ENCODE assay signal across 15 mouse cellular contexts in genomic region chr4:85260687-85261658, GRCm38 (mm10). TPM values are rescaled to one million over a fixed set of nuclear protein-coding genes. Genes with fewer than 3 reads are reported as not detected.
DNase-seq lines count a peak whose midpoint lies in the region; ATAC-seq lines count a peak whose summit lies in the region.
"Had no signal": no experiment of that assay in that cellular context is flagged by ENCODE, and none has a peak within 500 bp of the region (broad histone marks: within the 10 kb centered on the region; RNA-seq: fewer than 3 reads in every experiment).

No protein-coding gene starts in this region.

- H3K9me3 ChIP-seq in hindbrain, embryonic 14.5 days (ENCODE audit: control insufficient read depth, low read length), result no peaks in the 10 kb centered on the region
- no peaks in the 10 kb centered on the region for H3K9me3 ChIP-seq in hindbrain, embryonic 11.5 days (ENCODE audit: control insufficient read depth, low read length)
- H3K9me3 ChIP-seq: heart, embryonic 10.5 days; limb, embryonic 13.5 days had no signal

- no peaks in the 10 kb centered on the region for H3K4me1 ChIP-seq in hindbrain, embryonic 14.5 days (replicated peaks; ENCODE audit: control insufficient read depth, insufficient read depth, low read length)
- H3K4me1 ChIP-seq in hindbrain, embryonic 11.5 days (replicated peaks; ENCODE audit: control insufficient read depth, insufficient read depth, low read length), result no peaks in the 10 kb centered on the region
- H3K4me1 ChIP-seq: heart, embryonic 10.5 days; limb, embryonic 13.5 days had no signal

- no peaks in the 10 kb centered on the region for H3K36me3 ChIP-seq in hindbrain, embryonic 14.5 days (replicated peaks; ENCODE audit: control insufficient read depth, insufficient read depth)
- no peaks in the 10 kb centered on the region for H3K36me3 ChIP-seq in hindbrain, embryonic 11.5 days (ENCODE audit: control insufficient read depth, insufficient read depth, low read length)
- H3K36me3 ChIP-seq: heart, embryonic 10.5 days; limb, embryonic 13.5 days had no signal

- H3K27me3 ChIP-seq in hindbrain, embryonic 14.5 days (ENCODE audit: control insufficient read depth, insufficient read depth, low read length), result no peaks in the 10 kb centered on the region
- no peaks in the 10 kb centered on the region for H3K27me3 ChIP-seq in hindbrain, embryonic 11.5 days (ENCODE audit: control insufficient read depth, insufficient read depth, low read length)
- H3K27me3 ChIP-seq: limb, embryonic 13.5 days; Patski had no signal

- no peak overlapping the region for H3K9ac ChIP-seq in hindbrain, embryonic 14.5 days
- no peak overlapping the region for H3K9ac ChIP-seq in hindbrain, embryonic 11.5 days (ENCODE audit: low read depth, low read length)
- H3K9ac ChIP-seq: limb, embryonic 13.5 days had no signal

- no peak overlapping the region for H3K4me3 ChIP-seq in hindbrain, embryonic 14.5 days (replicated peaks; ENCODE audit: low read length)
- no peak overlapping the region for H3K4me3 ChIP-seq in hindbrain, embryonic 11.5 days (ENCODE audit: low read depth, low read length)
- H3K4me3 ChIP-seq: heart, embryonic 10.5 days; limb, embryonic 13.5 days had no signal

- ATAC-seq in hindbrain, embryonic 14.5 days (ENCODE audit: low FRiP score), result no peak
- no peak for ATAC-seq in hindbrain, embryonic 11.5 days (ENCODE audit: low FRiP score)
- ATAC-seq: lung, postnatal 0 days; Patski had no signal

- 65% methylated on average over 12 of the region's 12 CpGs for WGBS in hindbrain, embryonic 14.5 days
- WGBS in hindbrain, embryonic 11.5 days, result 90% methylated on average over 12 of the region's 12 CpGs

- no peak overlapping the region for H3K4me2 ChIP-seq in hindbrain, embryonic 14.5 days (replicated peaks)
- H3K4me2 ChIP-seq in hindbrain, embryonic 11.5 days (replicated peaks; ENCODE audit: low read depth, low read length), result no peak overlapping the region
- H3K4me2 ChIP-seq: limb, embryonic 13.5 days had no signal

- DNase-seq in hindbrain, embryonic 14.5 days (ENCODE audit: low spot score), result no peak
- no peak for DNase-seq in hindbrain, embryonic 11.5 days (ENCODE audit: low spot score)
- DNase-seq in cerebellum, postnatal 36 days, result peak; percentile 78 to 85
- DNase-seq in layer of hippocampus, postnatal 10 days (ENCODE audit: low spot score in 2 of 2), result peak; percentile 57 to 69
- peak; percentile 59 for DNase-seq in right cerebral cortex, postnatal 14 days
- DNase-seq in natural killer cell, adult 2 months (ENCODE audit: low spot score in 2 of 2), result no peak
- DNase-seq in adrenal gland, postnatal 4 days (ENCODE audit: low spot score in 2 of 2), result no peak
- no peak for DNase-seq in kidney, adult 11 months
- DNase-seq: kidney, adult 8-10 months had no signal

- H3K27ac ChIP-seq in hindbrain, embryonic 14.5 days, result peak overlapping the region; percentile 59
- no peak overlapping the region for H3K27ac ChIP-seq in hindbrain, embryonic 11.5 days (ENCODE audit: low read depth, low read length)
- H3K27ac ChIP-seq: heart, embryonic 10.5 days; limb, embryonic 13.5 days had no signal

RNA-seq across cellular contexts. Expression of gene Sh3gl2, which starts 56.0 kb away (rescaled TPM):
- polyA plus RNA-seq in hindbrain, embryonic 14.5 days (2014; fragmentation: Nextera tagmentation; extraction: Ambion mirVana), result 97.4 and 119 TPM in 2 replicates
- 12.9 and 15.1 TPM in 2 replicates for polyA plus RNA-seq in hindbrain, embryonic 11.5 days (2014; fragmentation: Nextera tagmentation; extraction: Ambion mirVana)
- total RNA-seq in layer of hippocampus, postnatal 10 days (2021), result 100 to 1,000 TPM; 228 to 252 TPM
- 10 to 100 TPM; 13.0 to 16.5 TPM for total RNA-seq in adrenal gland, postnatal 4 days (2021)
- total RNA-seq: neutrophil, adult 5-6 weeks had no signal
- polyA plus RNA-seq: C2C12 had no signal

Comparison
In these comparisons a context has a peak if more than half of its experiments do, and no peak if none do; other contexts are left out.
1. DNase-seq: peak in cerebellum, postnatal 36 days (2 of 2), layer of hippocampus, postnatal 10 days (2 of 2) and right cerebral cortex, postnatal 14 days (single experiment); none in hindbrain, embryonic 14.5 days (single experiment), hindbrain, embryonic 11.5 days (single experiment), natural killer cell, adult 2 months (0 of 2), adrenal gland, postnatal 4 days (0 of 2) and kidney, adult 11 months (single experiment).
2. RNA of gene Sh3gl2, which starts 56.0 kb away (total RNA-seq): 228 to 252 TPM in layer of hippocampus, postnatal 10 days; 13.0 to 16.5 TPM in adrenal gland, postnatal 4 days; every median in the first group is over 10 times any median in the second.